Mouse (Mus musculus) frontal cortex, postnatal 10 days (tissue): ENCODE data around the gene Vkorc1.
A peak's percentile ranks its signal among the peaks of the same experiment; 100 is the strongest.
"Not testable (repeated sequence)": the region's sequence is repeated elsewhere in the genome, so short reads cannot be mapped to it uniquely, and the experiment has no call there.

Source experiments
- DNase-seq, 2 experiments: peaks; one replicate each; pipeline ENCODE4 v3.0.0; 2022; ENCODE audit warnings: low spot score in 2 of 2, mixed read lengths in 1 of 2

Gene Vkorc1

GRCm38 (mm10) chr7:127915293-127915692 lies 19.9 kb upstream of the Vkorc1 start:
- no peak for DNase-seq

GRCm38 (mm10) chr7:127912938-127913337 lies 17.5 kb upstream of the Vkorc1 start:
- no peak for DNase-seq

GRCm38 (mm10) chr7:127912190-127912871 lies 16.9 kb upstream of the Vkorc1 start, which contains the start of gene Kat8:
TSS of gene Kat8 (plus strand) at chr7:127912516.
- DNase-seq: peak; percentile 68 to 83

- DNase-seq: no peak
Measured at GRCm38 (mm10) chr7:127908656-127909055, 13.2 kb upstream of the Vkorc1 start.

GRCm38 (mm10) chr7:127907939-127908338 lies 12.5 kb upstream of the Vkorc1 start:
- DNase-seq: no peak

- peak; percentile 80 to 89 for DNase-seq
Measured at GRCm38 (mm10) chr7:127903971-127904796, 8.8 kb upstream of the Vkorc1 start, which contains the start of gene Bckdk. TSS of gene Bckdk (plus strand) at chr7:127904082.

- no peak for DNase-seq
Measured at GRCm38 (mm10) chr7:127901772-127902171, 6.4 kb upstream of the Vkorc1 start.

GRCm38 (mm10) chr7:127899997-127900396 lies 4.6 kb upstream of the Vkorc1 start:
- DNase-seq: no peak

GRCm38 (mm10) chr7:127898179-127898956 lies 3.0 kb upstream of the Vkorc1 start:
- DNase-seq: no peak

GRCm38 (mm10) chr7:127897542-127897941 lies 2.1 kb upstream of the Vkorc1 start:
- DNase-seq: no peak

GRCm38 (mm10) chr7:127896384-127896783 lies 967 bp upstream of the Vkorc1 start:
- no peak for DNase-seq

- DNase-seq: not testable (repeated sequence)
Measured at GRCm38 (mm10) chr7:127895891-127896290, 474 bp upstream of the Vkorc1 start.

- no peak for DNase-seq
Measured at GRCm38 (mm10) chr7:127894480-127894879, 937 bp downstream of the Vkorc1 start.

GRCm38 (mm10) chr7:127890798-127891197 lies 4.6 kb downstream of the Vkorc1 start, which contains the start of gene Prss53:
TSS of gene Prss53 (minus strand) at chr7:127890970.
- DNase-seq: no peak

GRCm38 (mm10) chr7:127888821-127889220 lies 6.6 kb downstream of the Vkorc1 start:
- DNase-seq: no peak

- no peak for DNase-seq
Measured at GRCm38 (mm10) chr7:127887781-127888180, 7.6 kb downstream of the Vkorc1 start.

- no peak for DNase-seq
Measured at GRCm38 (mm10) chr7:127887191-127887590, 8.2 kb downstream of the Vkorc1 start.

GRCm38 (mm10) chr7:127886551-127886950 lies 8.9 kb downstream of the Vkorc1 start:
- DNase-seq: no peak

- no peak for DNase-seq
Measured at GRCm38 (mm10) chr7:127885951-127886350, 9.5 kb downstream of the Vkorc1 start.

GRCm38 (mm10) chr7:127880431-127880830 lies 15.0 kb downstream of the Vkorc1 start:
- no peak for DNase-seq

GRCm38 (mm10) chr7:127879301-127879700 lies 16.1 kb downstream of the Vkorc1 start:
- no peak for DNase-seq
